Mouse (Mus musculus) small intestine, adult 2 months (tissue): ENCODE data around the gene Mt3.

Source experiments
- CTCF ChIP-seq: fragments of 200-500 bp; IDR thresholded peaks from 2 replicates; pipeline ENCODE4 v1.5.1; 2012; ENCODE audit warnings: low read depth, mild to moderate bottlenecking, control low read depth, inconsistent platforms, low read length, moderate library complexity, mixed read lengths; ENCODE audit not compliant: insufficient replicate concordance, insufficient read length; ENCODE audit errors: extremely low read depth
- POLR2A ChIP-seq: fragments of 200-500 bp; IDR thresholded peaks from 2 replicates; pipeline ENCODE4 v1.6.1; 2012; ENCODE audit warnings: low read depth, mild to moderate bottlenecking, control low read depth, inconsistent platforms, low read length, moderate library complexity

DNA sequence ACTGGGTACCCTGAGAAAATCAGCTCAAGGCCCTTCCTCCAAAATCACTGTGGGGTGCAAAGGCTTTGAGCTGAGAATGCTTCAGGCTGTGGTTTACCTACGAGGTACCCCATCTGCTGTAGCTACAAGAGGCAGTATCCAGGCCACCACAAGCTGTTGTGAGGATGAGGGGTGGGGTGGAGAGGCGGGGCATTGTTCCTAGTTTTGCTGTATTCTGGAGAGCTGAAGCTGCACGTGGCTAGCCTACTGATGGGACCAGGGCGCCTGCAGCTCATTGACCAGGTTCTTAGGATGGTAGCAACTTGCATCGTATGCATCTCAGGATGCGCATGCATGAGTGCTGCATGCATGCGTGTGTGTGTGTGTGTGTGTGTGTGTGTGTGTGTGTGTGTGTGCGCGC lies 30.8 kb upstream of the Mt3 start:
- TF ChIP-seq POLR2A, result no peak
- no peak for TF ChIP-seq CTCF
